Mouse (Mus musculus): ENCODE data around the gene Ccr6.

Ccr6 gene

GRCm38 (mm10) chr17:8283526-8284253, 47.8 kb downstream of the Ccr6 start:
- peak; percentile 90 for DNase-seq (ENCODE audit: low read depth, low spot score)

DNA sequence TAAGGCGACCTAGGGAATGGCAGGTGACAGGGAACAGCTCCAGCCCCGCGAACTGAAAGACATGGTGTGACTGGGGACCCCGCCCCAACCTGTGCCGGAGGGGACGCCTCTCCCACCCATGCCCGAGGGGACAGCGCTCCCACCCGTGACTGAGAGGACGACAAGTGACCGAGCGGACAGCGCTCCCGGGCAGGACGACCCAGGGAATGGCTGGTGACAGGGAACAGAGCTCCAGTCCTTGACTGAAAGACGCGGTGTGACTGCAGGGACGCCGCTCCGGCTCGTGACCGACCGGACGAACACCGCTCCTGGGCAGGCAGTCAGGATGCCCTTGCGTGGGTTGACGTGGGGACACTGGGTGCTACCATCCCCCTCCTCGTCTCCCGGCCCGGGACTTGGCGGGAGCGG, 48.4 kb downstream of the Ccr6 start:
- peak; percentile 28 for DNase-seq (ENCODE audit: low read depth, low spot score)

DNA sequence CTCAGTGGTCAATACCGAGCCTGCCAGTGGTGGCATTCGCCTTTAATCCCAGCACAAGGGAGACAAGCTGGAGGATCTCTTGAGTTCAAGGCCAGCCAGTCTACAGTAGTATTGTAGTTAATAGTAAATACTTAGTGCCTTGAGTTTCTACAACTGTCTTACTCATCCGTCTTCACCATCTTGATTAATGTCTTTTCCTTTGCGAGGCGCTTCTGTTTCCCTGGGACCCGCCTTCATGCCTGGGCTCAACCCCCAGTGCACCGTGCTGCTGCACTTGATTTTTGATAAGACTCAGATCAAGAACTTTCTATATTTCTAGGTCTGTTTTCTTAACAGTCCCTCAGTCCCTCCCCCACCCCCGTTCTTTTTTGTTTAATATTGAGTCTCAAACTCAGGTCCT, 49.2 kb downstream of the Ccr6 start:
- no peak for DNase-seq (ENCODE audit: low read depth, low spot score)

DNA sequence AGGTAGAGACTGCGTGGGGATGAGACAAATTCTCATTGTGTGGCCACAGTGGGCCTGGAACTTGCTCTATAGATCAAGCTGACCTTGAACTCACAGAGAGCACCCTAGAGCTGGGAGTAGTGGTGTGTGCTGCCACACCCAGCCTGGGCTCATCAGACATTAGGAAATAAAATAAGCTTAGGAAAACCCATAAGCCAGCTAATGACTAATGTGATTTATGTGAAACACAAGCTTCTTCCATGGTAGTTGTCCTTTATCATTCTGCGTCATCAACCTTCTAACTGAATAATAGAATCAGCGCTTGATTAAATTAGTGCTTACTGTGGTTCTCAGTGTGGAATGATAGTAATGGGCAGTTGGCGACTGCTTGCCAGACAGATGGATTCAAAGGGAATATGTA, 51.1 kb downstream of the Ccr6 start:
- DNase-seq (ENCODE audit: low read depth, low spot score), result no peak

DNA sequence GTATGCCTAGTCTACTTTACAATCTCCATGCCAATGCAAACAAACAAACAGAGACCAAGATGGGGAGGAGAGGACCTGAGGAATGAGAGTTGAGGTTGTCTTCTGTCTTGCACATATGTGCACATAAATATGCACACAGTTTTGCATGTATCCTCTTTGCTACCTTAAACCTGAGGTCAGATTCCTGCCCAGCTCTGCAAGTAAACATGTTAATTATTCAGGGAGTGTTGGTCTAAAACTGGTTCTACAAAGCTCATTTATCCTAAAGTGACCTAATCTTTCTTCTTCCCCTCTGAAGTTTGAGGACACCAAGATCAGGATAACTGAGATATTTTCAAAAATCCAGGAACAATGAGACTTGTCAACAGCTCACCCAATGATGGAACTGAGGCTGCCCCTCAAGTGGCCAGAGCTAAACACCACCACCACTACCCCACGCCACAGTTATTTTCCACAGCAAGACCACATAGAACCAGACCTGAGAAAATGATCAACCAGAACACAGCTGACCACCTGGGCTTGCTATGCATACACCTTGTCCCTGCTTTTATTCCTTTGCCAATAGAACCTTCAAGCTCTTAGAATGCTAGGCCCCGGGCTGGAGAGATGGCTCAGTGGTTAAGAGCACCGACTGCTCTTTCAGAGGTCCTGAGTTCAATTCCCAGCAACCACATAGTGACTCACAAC, 54.3 kb downstream of the Ccr6 start:
- DNase-seq (ENCODE audit: low read depth, low spot score), result no peak

DNA sequence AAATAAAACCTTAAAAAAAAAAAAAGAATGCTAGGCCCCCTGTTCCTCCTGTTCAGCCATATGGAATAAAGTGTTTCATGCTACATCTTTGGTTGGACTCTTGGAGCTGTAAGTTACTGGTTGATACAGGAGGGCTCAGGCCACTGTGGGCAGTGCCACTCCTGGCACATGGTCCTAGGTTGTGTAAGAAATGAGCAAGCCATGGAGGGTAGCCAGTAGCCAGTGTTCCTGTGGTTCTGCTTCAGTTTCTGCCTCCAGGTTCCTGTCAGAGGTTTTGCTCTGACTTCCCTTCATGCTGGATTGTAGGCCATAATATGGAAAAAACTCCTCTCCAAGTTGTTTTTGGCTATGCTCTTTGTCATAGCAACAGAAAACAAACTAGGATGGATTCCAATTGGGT, 54.9 kb downstream of the Ccr6 start:
- DNase-seq (ENCODE audit: low read depth, low spot score), result no peak

DNA sequence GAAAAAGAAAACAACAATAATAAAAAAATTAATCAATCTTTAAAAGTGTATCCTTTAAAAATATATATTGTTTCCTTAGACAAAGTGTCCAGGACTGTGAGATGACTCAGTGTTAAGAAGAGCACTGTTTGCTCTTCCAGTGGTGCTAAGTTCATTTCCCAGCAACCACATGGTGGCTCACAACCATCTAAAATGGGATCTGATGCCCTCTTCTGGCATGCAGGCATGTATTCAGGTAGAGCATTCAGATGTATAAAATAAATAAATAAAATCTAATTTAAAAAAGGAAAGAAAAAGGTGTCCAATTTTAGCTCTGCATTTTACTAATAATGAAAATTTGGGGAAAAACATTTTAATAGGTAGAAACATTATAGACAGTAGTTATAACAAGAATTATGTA, 60.0 kb downstream of the Ccr6 start:
- DNase-seq (ENCODE audit: low read depth, low spot score), result no peak

DNA sequence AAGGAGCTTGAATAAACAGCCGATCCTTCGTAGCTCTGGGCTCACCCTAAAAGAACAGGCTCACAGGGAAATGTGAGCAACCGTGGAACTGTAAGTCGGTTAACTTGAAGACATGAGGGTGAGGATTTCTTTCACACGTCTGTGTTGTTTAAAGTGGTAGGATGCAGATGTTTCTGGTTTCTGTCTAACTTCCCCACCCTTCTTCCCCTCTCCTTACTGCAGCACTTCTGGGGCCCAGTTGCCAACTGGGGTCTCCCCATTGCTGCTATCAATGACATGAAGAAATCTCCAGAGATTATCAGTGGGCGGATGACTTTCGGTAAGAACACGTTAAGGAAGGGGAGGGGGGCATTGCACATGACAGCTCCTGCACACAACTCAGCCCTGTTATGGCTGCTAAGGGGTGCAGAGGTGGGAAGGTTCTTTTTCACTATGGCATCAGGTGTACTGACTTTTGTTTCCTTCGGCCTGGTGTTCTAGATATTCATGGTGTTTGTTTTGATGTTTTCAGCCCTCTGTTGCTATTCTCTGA, 60.5 kb downstream of the Ccr6 start:
- no peak for DNase-seq (ENCODE audit: low read depth, low spot score)

DNA sequence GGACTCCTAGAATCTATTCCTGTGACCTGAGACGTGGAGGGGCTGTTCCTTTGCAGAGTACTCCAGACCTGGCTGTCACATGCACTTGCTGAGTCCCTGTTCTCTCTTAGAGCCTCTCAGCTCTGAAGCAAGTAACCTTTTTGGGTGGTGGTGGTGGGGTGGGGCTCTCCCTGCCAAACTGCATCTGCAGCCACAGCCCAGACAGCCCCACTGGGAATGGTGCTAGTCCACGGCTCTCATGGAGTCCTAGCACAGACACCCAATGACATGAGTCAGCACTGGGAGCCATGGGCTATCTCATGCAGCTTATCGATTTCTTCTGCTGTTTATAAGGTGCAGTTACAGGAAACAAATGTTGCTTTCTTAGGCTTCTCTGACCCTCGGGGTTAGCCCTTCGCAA, 61.9 kb downstream of the Ccr6 start:
- no peak for DNase-seq (ENCODE audit: low read depth, low spot score)

GRCm38 (mm10) chr17:8298281-8298680, 62.4 kb downstream of the Ccr6 start:
- DNase-seq (ENCODE audit: low read depth, low spot score), result no peak

DNA sequence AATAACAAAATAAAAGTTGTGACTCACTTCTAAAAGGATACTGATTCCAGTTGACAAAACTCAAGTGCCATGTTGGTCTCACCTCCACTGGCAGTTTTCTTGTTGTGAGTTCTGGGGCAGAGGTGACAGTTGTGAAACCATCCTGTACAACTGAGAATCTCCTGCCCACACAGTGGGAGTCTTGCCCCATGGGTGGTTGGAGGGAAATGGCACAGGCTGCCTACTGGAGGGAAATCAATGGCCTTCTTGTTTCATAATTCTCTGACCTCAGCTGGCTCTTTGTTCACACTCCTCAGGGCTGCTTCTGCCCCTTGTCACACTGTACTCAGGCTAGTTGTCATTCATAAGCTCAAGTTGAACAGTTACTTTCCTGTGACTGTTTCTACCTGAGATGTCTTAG, 63.7 kb downstream of the Ccr6 start:
- DNase-seq (ENCODE audit: low read depth, low spot score), result no peak

GRCm38 (mm10) chr17:8301515-8301914, 65.7 kb downstream of the Ccr6 start:
- no peak for DNase-seq (ENCODE audit: low read depth, low spot score)

DNA sequence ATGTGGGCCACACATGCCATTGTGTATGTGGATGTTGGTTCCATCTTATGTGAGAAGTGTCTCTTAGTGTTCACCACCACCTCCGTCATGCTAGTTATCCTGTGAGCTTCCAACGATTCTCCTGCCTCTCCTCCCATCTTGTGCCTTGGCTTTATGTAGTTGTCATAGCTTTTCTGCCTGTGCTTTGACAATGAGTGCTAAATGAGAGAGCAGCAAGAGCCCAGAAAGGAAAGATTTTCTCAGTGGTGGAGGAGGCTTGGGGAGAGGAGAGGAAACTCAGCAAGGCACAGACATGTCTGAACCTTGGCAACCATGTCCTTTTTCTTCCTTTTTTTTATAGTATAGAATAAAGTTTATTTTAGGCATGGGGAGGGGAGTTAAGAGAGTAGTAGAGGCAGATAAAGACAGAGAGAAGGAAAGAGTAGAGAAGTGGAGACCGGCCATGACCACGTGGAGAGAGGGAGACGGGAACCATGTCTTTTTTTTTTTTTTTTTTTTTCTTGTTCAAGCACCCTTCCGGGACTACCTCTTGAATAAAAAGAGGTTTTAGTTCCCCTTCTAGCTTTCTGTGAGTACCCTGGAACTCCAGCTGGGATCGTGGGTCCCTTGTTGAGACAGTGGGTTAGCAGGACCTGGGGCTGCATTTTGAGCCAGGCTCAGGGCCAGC, 67.1 kb downstream of the Ccr6 start:
- DNase-seq (ENCODE audit: low read depth, low spot score), result no peak

- DNase-seq (ENCODE audit: low read depth, low spot score), result no peak
Measured at GRCm38 (mm10) chr17:8303671-8304070, 67.8 kb downstream of the Ccr6 start.

GRCm38 (mm10) chr17:8305801-8306200, 70.0 kb downstream of the Ccr6 start:
- no peak for DNase-seq (ENCODE audit: low read depth, low spot score)
